Mouse (Mus musculus) thymus, postnatal 36 days (tissue): ENCODE results near the gene Zdbf2.
A peak's percentile ranks its signal among the peaks of the same experiment; 100 is the strongest.

Experiments used
- DNase-seq, 2 experiments: peaks; one replicate each; pipeline ENCODE4 v3.0.0; 2022; ENCODE audit warnings: mixed read lengths in 2 of 2

The Zdbf2 gene

DNA sequence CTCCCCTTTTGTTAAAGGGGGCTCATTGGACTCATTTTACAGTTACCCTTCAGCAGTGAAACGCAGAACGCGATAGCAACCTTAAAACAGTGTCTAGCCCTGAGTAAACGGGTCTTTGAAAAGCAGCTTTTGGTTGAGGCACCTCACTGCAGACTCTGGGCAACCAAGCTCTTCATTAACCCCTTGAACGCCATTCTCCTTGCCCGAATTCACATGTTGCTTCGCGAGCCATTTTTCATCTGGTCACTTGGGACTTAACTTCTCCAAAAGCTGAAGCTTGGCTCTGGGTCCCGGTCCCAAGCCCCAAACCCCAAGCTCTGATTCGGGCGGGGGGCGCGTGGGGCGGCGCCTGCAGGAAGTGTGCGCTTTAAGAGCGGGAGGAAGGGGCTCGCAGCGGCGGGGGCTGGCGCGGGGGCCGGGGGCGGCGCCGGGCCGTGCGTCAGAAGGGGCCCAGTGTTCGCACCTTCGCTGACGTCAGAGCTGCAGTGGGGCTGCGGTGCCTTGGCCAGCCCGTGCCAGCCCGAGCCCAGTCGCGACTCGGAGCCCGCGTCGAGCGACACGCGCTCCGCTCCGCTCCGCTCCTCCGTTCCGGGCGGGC is at the start of gene Zdbf2:
Gene Zdbf2 (plus strand): TSS at position 525 of the 598 bp plus-strand sequence.
- DNase-seq: peak in 1 of 2 experiments; percentile 7

DNA sequence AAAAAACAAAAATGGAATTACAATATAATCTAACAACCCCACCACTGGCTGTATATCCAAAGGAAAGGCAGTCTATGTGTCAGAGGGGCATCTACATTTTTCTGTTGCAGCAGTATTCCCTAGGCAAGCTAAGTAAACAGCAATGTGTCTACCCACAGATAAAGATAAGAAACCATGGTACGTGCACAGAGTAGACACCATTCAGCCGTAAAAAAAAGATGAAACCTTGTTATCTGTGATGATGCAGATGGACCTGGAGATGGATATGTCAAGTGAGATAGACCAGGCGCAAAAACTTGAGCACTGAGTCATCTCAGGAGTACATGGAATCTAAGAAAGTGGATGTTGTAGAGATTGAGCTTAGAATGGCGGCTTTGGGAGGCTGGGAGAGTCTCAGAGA is 48.1 kb upstream of the Zdbf2 start:
- no peak for DNase-seq

DNA sequence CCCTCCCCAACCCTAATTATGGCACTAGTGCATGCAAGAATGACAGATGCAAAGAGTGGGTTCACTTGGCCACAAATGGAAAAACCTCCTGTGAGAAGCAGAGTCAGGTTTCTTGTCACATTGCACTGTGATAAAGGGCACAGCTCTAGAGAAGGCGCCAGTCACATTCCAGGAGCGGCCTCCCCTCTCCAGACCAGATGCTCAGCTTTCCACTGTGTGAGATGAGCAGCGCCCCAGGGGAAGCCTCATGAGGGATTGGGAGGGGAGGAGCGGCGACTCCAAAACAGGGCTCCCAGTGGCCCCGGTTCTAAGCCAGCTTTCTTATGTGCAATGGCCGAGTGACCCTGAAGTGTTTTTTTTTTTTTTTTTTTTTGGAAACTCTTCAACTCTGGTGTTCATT is 47.2 kb upstream of the Zdbf2 start:
- DNase-seq: no peak

DNA sequence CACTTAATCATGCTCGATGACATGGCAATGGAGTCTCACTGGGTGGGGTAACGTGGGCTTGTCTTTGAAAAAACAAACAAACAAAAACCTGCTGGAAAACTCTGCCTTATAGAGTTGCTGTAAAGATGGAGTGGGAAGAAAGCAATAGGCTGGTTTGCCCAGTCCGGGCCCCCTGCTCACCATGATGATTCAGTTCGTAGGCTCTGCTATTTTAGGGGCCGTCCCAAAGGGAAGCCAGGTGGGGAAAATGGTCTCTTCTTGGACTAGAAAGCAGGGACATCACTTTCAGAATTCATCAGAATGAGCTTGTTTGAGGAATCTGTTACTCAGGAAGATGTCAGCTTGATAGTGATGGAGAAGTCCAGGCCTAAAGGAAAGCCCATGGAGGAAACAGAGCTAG is 45.8 kb upstream of the Zdbf2 start:
- DNase-seq: no peak

DNA sequence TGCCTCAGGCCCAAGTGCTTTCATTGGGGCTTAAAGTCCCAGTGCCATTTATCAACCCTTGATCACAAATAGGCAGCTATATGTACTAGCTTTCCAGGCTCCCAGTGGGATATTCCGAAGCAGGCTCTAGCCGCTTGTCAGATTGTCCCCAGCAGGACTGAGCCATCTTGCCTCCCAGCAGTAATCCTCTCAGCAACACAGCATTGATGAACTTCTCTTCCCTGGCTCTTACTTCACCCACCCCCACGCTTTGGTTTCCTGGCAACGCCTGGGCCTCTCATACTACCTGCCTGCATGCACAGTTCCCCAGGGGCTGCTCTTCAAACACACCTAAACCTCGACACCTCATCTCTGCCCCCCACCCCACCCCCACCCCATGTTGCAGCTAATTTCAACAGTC is 35.7 kb upstream of the Zdbf2 start:
- DNase-seq: no peak

DNA sequence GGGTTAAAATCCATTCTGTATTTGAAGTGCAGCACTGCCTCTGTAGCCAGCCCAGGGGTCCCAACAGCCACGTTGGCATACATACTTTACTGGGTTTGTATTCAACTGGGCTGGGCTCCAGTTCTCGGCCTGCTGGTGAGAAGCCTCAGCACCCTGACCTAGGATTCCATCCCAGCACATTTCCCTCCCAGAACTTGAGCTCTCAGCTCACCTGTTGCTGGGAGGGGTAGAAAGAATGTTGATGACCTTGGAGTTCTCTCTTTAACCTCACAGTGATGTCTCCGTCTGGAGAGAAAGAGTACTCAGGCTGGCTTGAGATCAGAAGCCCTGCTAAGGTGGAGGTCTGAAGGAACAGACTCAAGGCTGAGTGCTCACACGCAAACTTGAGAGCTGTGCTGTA is 33.8 kb upstream of the Zdbf2 start:
- no peak for DNase-seq

DNA sequence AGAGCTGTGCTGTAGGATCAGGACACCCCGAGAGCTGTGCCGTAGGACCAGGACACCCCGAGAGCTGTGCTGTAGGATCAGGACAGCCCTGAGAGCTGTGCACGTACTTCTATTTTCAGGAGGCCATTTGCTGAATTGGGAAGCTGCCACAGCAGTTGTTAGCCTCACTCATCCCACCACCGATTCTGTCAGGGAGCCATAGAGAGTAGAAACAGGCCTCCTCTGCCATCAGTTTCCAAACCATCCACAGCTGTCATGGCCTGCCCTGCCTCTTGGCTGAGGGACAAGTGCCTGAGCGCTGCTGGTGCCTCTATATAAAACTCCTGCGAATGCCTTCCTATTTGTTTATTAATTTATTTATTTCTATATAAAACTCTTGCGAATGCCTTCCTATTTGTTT is 33.3 kb upstream of the Zdbf2 start:
- DNase-seq: no peak

DNA sequence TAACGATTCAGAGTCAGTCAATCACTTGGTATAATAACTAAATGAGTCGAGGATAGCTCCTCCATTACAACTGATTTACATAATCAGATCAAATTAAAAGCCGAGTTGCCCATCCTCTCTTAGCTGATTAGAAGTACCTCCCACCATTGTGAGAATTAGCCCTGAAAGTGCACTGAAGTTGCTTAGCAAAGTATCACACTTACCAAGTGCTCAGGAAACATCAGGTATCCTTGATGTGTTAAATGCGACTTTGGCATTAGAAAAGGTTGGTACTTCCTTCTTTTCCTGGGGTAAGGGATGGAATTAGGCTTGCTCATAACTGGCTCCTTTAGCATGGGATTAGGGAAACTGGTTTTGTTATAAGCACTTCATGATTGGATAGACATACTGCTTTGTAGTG is 29.2 kb upstream of the Zdbf2 start:
- no peak for DNase-seq

DNA sequence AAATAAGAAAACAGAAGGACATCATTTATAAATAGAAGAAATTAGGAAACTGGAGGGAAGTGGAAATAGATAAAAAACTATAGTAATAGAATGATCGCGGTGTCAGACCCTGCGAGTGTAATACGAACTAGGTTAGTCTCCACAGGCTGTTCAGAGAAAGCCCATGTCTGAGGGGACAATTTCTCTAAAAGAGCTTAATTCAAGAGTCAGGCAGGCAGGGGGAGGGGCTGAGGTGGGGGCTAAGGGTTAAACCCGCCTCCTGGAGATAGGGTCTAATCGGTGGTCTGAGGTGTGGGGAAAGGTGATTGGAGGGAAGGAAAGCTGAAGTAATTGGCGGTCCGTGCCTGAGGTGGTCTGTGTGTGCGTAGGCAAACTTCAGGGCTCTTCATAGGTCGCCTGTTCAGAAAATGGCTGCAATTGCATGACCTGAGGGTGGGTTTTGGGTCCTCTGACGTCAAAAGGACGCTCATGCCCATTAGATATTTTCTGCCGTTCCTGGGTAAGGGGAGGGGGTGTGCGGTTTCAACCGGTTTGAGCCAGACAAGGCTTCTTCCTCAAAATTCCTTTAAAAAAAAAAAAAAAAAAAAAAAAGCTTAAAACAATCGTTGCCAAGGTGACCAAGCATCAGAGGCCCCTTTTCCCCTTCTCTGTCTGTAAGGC is 26.1 kb upstream of the Zdbf2 start:
- no peak for DNase-seq

DNA sequence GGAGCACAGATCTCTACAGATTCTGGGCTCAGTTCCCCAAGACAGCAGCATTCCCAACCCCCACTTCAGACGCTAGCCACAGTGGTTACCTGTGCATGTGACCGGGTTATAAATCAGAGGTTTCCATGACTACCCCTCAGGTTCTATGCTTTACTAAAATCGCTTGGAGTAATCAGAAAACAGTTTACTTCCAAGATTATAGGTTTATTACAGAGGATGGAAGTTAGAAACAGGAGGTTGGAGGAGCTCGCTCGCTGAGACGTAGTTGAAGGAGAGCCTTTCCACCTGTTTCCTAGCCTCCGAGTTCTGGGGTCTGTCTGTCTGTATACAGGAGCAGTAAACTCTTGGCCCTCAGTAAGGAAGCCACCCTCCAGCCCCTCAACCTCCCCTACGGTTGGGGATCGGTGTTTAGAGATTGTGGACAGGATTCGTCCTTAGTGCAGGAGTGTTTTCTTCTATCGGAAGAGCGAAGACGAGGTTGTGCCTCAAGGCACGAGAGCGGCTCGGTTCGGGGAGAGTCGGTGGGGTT is 25.2 kb upstream of the Zdbf2 start:
- no peak for DNase-seq

DNA sequence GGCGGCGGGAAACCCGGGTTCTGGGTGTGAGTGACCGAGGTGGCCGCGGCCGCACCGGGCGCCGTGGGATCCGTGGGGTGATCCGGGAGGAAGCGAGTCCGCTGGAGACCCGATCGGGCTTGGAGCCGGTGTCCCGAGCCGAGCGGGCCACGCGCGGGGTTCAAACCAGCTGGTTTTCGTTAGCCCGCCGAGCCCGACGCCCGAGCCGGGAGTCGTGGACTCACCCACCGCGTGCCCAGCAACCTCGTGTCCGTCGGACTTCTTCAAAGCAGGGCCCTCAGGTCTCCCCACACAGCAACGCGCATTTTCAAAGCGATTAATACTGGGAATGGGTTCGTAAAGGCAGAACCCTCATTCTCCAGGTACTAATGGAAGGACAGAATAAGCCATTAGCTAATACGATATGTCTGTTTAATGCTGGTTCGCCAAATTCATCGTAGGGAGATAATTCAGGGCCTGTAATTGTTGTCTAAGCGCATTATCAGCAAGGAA is 24.7 kb upstream of the Zdbf2 start:
- DNase-seq: no peak

DNA sequence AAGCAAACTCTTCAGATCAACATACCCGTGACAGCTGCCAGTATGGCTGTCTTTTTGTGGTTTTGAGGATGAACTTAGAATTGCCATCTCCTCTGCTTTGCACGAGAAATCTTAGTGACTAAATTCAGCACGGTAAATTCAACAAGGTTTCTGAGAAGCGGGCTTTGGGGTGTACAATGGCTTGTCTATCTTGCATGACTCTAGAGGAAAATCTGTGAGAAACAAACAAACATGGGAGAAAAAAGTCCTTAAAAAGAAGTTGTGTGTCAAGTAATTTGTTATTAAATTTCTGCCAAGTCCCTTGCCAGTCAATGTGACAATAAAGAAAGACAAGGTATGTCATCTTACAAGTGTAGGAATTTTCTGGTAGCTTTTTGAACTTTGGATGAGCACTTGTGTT is 23.8 kb upstream of the Zdbf2 start:
- no peak for DNase-seq

DNA sequence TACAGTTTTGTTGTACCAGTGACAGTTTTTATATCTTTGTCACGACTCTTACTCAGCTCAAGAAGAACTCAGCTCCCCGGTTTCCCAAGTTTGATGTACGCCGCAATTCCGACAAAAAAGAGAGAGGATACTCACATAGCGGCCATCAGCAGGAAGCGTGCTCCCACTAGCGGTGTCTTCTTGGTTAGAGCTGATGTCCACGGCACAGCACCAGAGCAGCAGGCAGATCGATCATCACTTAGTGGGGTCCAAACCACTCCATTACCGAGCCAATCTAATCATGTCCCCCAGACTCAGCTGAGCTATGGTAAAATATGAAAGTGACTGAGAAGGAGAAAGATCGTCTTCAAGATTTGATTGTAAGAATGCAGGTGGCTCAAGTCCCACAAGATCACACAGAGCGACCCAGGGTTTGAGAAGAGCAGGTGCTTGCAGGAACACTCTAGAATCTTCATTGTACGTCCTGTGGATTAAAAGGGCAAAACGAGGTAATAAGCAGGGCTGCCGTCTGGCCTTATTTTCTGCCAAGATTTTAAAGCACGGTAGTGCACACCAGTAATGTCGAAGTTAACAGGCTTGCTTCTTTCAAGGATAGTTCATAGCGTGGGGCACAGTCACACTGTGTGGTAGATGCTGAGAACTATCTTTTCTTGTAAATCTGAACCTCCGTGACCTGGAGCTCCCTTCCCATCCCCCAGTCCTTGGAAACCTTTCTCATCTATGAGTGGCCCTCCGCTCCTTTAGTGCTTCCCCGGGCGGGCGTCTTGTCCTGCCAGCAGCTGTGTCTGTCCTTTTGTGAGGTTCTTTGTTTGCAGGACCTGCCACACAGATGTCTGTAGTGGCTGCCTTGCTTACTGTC is 20.5 kb upstream of the Zdbf2 start:
- DNase-seq: no peak

DNA sequence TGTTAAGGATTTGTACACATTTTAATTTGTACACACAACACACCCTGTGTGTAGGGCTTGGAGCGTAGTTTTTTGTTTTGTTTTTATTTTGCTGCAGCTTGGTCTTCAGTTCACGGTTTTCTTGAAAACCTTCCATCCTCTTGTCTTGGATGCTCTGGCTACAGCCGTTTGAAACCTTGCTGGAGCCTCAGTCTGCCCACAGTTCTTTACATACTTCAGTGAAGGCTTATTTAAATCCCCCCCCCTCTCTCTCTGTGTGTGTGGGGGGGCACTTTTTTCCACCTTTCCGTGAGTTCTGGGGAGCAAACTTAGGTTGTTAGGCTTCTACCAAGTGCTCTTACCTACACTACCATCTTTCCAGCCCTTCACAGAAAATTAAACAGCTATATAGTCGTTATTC is 19.8 kb upstream of the Zdbf2 start:
- no peak for DNase-seq

DNA sequence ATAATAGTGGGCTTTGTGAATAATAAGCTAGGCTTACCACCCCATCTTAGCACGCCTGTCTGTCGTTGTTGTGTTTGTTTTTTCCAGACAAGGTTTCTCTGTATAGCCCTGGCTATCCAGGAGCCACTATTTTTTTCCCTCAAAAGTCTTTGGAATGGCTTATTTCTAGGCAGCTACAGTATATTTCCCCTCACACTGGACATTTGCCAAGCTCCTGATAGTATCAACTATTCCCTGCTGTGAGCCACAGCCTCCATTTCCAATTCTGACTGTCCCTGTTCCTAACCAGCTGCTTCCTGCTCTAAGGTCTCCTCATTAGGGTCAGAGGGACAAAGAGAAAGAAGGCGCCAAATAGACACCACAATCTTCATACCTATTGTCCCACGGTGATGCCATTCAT is 18.0 kb upstream of the Zdbf2 start:
- no peak for DNase-seq

DNA sequence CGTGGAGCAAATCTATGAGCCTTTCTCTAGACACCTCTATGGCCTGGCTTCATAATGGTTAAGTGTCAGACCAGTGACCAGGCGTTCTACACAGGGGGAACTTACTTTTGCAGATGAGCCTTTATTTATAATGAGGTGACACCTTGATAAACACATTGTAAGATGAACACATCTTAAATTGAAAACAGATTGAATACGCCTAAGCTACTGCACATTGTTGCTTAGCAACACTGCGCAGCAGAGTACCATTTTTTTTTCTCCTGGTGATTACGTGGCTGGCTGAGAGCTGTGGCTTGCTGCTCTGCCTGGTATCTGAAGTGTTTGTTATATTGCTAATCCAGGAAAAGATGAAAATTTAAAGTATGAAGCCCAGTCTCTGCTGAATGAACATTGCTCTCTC is 17.0 kb upstream of the Zdbf2 start:
- no peak for DNase-seq

DNA sequence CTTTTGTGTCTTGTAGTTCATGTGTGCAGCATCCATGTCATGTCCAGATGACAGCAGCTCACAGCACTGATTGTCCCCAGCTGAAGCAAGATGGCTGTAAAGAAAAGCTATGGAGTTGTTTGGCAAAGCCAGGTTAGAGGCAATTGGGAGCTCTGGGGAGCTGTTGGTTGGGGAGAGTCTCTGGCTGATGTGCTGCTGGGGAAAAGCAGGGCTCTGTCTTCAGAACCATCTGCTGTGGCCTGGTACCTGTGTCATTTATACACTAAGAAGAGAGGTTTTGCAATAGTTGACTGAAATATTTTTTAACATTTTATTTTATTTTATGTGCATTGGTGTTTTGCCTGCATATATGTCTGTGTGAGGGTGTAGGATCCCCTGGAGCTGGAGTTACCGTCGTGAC is 14.6 kb upstream of the Zdbf2 start:
- no peak for DNase-seq

DNA sequence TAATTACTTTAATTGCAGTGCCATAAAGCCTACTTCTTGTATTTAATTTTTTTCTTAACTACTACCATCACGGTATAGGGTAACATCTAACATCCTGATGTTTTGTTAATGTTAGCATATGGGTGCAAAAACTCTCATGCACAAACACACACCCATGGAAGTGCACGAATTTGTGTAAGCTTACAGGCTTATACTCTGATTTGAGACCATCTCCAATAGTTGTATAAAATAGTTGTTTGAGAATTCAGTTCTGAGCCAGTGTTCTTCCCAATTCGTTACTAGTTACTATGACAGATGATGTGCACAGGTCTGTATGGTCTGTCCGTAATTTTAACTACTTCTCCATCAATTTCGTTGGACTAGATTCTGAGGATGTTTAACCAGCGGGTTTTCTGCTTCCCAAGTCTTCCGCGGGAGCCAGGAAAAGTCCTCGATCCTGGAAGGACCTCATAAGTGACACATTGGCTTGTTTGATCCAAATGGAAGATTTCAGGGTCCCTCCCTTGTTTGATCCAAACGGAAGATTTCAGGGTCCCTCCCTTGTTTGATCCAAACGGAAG is 13.7 kb upstream of the Zdbf2 start:
- no peak for DNase-seq

DNA sequence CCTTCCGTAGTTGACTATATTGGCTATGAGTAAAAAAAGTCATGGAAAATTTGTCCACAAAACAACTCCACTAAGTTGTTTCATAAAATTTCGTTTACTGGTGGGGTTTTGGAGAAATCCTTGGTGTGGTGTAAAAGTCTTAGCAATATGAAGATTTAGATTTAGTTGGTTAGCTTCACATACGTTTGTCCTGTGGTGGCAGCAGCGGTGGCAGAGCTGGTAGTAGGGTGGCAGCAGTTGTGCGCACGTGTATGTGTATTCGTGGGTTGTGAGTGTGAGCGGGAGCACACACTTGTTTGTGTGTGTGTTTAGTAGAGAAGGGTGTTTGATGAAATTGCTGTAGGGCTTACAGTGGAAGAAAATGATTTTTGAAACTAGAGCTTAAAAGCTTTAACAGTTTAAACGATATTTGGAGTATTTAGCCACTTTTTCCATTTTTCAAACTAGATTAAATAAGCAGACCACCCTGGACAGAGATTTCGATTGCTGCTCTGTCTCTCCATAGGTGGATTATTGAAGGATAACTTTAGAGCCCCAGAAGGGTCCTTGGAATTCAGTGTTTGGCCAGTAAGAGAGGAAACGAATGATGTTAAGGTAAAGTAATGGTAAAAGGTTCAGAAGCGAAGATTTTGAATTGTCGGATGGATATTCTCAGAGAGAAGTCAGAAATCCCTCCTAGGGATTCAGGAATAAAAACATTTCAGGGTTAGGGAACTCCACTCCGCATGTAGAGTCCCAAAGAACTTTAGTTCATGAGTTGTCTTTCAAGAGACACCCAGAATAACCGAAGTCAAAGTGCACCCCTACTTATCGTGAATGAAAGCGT is 12.9 kb upstream of the Zdbf2 start:
- no peak for DNase-seq

DNA sequence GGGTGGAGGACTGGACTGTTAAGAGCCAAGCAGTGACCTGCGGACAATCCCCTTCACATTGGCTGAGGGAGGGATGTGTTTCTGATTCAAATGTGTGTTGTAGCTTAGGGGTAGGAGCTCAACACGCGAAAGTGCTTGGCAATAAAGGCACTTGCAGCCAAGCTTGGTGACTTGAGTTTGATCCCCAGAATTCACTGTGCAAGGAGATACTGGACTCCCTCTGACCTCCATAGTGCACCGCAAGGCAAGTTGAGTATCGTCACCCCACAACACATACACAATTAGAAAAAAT is 12.4 kb upstream of the Zdbf2 start:
- DNase-seq: no peak

DNA sequence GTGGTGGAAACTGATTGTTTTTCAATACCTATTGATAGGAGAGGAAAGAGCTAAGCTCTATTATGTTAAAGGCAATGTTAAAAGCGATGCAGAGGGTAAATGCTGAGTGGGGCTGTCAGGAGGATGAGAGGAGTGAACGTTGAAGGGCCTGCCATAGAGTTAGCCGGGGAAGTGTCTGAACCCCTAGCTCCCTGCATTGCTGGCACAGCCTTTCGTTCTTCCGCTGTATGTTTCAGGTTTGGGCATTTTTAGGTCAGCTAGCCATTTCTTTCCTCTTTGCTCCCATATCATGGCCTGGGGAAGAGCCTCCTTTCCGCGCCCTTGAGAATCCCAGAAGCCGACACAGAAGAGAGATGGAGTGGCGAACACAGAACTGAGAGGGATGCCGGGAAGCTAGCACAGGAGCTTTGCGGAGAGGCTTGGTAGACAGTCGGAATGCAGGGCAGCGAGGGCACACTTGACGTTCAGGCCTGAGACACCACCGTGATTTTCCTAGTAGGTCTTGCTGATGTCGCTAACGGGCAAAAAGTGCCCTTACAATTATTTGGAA is 11.9 kb upstream of the Zdbf2 start:
- no peak for DNase-seq

DNA sequence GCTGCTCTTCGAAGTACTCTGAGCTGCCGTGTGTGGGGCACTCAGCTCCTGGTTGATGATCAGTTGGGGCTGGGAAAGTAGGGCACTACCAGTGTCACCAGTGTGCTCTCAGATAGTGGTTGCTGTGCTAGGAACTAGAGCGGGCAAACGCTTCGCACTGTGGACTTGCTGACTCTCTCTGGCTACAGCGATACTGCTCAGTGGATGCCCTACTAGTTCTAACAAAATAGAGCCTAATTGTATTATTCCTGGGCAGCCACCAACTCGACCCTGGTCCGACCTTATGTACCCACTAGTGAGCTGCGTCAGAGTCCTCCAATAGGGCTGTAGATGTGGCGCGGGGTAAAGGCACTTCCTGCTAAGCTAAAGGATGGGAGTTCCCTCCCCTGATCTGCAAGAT is 9.4 kb upstream of the Zdbf2 start:
- no peak for DNase-seq
